9 mouse cellular contexts compared by ENCODE assay signal in the genomic region with DNA sequence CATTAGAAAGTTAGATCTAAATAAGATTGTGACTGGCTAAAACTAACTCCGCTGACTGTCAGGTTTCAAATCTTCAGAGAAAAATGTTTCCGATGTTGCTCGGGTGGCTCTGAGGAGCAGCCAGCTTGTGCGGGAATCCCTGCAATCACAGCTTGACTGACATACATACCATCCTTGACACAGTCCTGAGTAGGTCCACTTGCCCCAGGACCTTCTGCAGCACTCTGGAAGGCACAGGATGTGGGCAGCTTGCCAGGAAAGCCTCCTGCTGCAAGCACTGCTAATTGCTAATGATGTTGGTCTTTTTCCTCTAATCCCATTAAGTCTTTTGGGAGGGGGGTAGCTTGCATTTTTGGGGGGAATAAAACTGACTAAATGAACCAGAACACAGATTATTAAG. TPM values are rescaled to one million over a fixed set of nuclear protein-coding genes. Genes with fewer than 3 reads are reported as not detected.
DNase-seq lines count a peak whose midpoint lies in the region; ATAC-seq and TF ChIP-seq lines count a peak whose summit lies in the region.
"Had no signal": no experiment of that assay in that cellular context is flagged by ENCODE, and none has a peak within 500 bp of the region (broad histone marks: within the 10 kb centered on the region; RNA-seq: fewer than 3 reads in every experiment).

No protein-coding gene starts in this region.

- peaks cover 4% of the 10 kb centered on the region; the same call in 1 of the 2 replicates for H3K4me1 ChIP-seq in hindbrain, embryonic 13.5 days (replicated peaks)
- no peaks in the 10 kb centered on the region for H3K4me1 ChIP-seq in hindbrain, embryonic 11.5 days (replicated peaks; ENCODE audit: control insufficient read depth, insufficient read depth, low read length)
- peaks cover 10% of the 10 kb centered on the region for H3K4me1 ChIP-seq in heart, embryonic 12.5 days (replicated peaks)
- H3K4me1 ChIP-seq: embryonic facial prominence, embryonic 13.5 days had no signal

- no peak for DNase-seq in hindbrain, embryonic 11.5 days (ENCODE audit: low spot score)
- peak; percentile 43 for DNase-seq in urinary bladder, postnatal 14 days (ENCODE audit: low spot score)
- DNase-seq in urinary bladder, postnatal 10 days (ENCODE audit: low spot score): no peak
- peak; percentile 26 for DNase-seq in lung, postnatal 25 days (ENCODE audit: low spot score)
- DNase-seq in left cerebral cortex, adult 2 months (ENCODE audit: extremely low spot score in 1 of 2, low spot score in 2 of 2): no peak
- DNase-seq in yolk sac, embryonic 10.5 days (ENCODE audit: low spot score): no peak

- 88% methylated on average over 4 of the region's 4 CpGs for WGBS in hindbrain, embryonic 13.5 days
- WGBS in hindbrain, embryonic 11.5 days: 95% methylated on average over 4 of the region's 4 CpGs
- WGBS in heart, embryonic 12.5 days: 67% methylated on average over 4 of the region's 4 CpGs

- intact Hi-C loops in left cerebral cortex, adult 2 months (cut with DNase I): no loop called here

- H3K9ac ChIP-seq in hindbrain, embryonic 13.5 days: no peak overlapping the region
- no peak overlapping the region for H3K9ac ChIP-seq in hindbrain, embryonic 11.5 days (ENCODE audit: low read depth, low read length)
- H3K9ac ChIP-seq in heart, embryonic 12.5 days: no peak overlapping the region
- H3K9ac ChIP-seq: embryonic facial prominence, embryonic 13.5 days had no signal

- ATAC-seq in hindbrain, embryonic 13.5 days (ENCODE audit: low FRiP score): peak; percentile 66; the same call in 1 of the 2 replicates
- no peak for ATAC-seq in hindbrain, embryonic 11.5 days (ENCODE audit: low FRiP score)
- ATAC-seq in heart, embryonic 12.5 days (ENCODE audit: insufficient number of reproducible peaks, low FRiP score): no peak

- H3K27me3 ChIP-seq in hindbrain, embryonic 13.5 days: no peaks in the 10 kb centered on the region
- no peaks in the 10 kb centered on the region for H3K27me3 ChIP-seq in hindbrain, embryonic 11.5 days (ENCODE audit: control insufficient read depth, insufficient read depth, low read length)
- no peaks in the 10 kb centered on the region for H3K27me3 ChIP-seq in heart, embryonic 12.5 days (replicated peaks)
- H3K27me3 ChIP-seq: embryonic facial prominence, embryonic 13.5 days had no signal

- H3K4me2 ChIP-seq in hindbrain, embryonic 13.5 days: no peak overlapping the region
- no peak overlapping the region for H3K4me2 ChIP-seq in hindbrain, embryonic 11.5 days (replicated peaks; ENCODE audit: low read depth, low read length)
- H3K4me2 ChIP-seq in heart, embryonic 12.5 days: no peak overlapping the region
- H3K4me2 ChIP-seq: embryonic facial prominence, embryonic 13.5 days had no signal

- peak overlapping the region; percentile 52; the same call in 1 of the 2 replicates for H3K27ac ChIP-seq in hindbrain, embryonic 13.5 days
- H3K27ac ChIP-seq in hindbrain, embryonic 11.5 days (ENCODE audit: low read depth, low read length): no peak overlapping the region
- H3K27ac ChIP-seq in heart, embryonic 12.5 days (ENCODE audit: poor library complexity, severe bottlenecking): peak overlapping the region; percentile 60
- H3K27ac ChIP-seq in left cerebral cortex, adult 2 months: no peak overlapping the region
- H3K27ac ChIP-seq: embryonic facial prominence, embryonic 13.5 days had no signal

- no peak overlapping the region for H3K4me3 ChIP-seq in hindbrain, embryonic 13.5 days
- H3K4me3 ChIP-seq in hindbrain, embryonic 11.5 days (ENCODE audit: low read depth, low read length): no peak overlapping the region
- no peak overlapping the region for H3K4me3 ChIP-seq in heart, embryonic 12.5 days
- H3K4me3 ChIP-seq in left cerebral cortex, adult 2 months: no peak overlapping the region
- H3K4me3 ChIP-seq: embryonic facial prominence, embryonic 13.5 days had no signal

- TF ChIP-seq CTCF in left cerebral cortex, adult 2 months (IDR thresholded peaks at IDR 0.05): no peak

- peaks cover 81% of the 10 kb centered on the region for H3K36me3 ChIP-seq in hindbrain, embryonic 13.5 days
- H3K36me3 ChIP-seq in hindbrain, embryonic 11.5 days (ENCODE audit: control insufficient read depth, insufficient read depth, low read length): peaks cover 2% of the 10 kb centered on the region; the same call in 1 of the 2 replicates
- peaks cover 60% of the 10 kb centered on the region for H3K36me3 ChIP-seq in heart, embryonic 12.5 days

- H3K9me3 ChIP-seq in hindbrain, embryonic 13.5 days: no peaks in the 10 kb centered on the region
- H3K9me3 ChIP-seq in hindbrain, embryonic 11.5 days (ENCODE audit: control insufficient read depth, low read length): no peaks in the 10 kb centered on the region
- no peaks in the 10 kb centered on the region for H3K9me3 ChIP-seq in heart, embryonic 12.5 days (replicated peaks)
- H3K9me3 ChIP-seq: embryonic facial prominence, embryonic 13.5 days had no signal

RNA-seq across cellular contexts. Expression of a gene that starts 44.0 kb away (rescaled TPM):
- 17.8 and 18.3 TPM in 2 replicates for polyA plus RNA-seq in hindbrain, embryonic 13.5 days (2015; fragmentation: Nextera tagmentation; extraction: Ambion mirVana)
- polyA plus RNA-seq in hindbrain, embryonic 11.5 days (2014; fragmentation: Nextera tagmentation; extraction: Ambion mirVana): 19.2 and 24.5 TPM in 2 replicates
- 45.3 and 46.9 TPM in 2 replicates for polyA plus RNA-seq in heart, embryonic 12.5 days (2016; fragmentation: Nextera tagmentation; extraction: Ambion mirVana)
- 10 to 100 TPM; 31.1 to 32.1 TPM for total RNA-seq in left cerebral cortex, adult 2 months (2021)

RNA-seq across cellular contexts. Expression of a gene that starts 46.8 kb away (rescaled TPM):
- 41.0 and 46.6 TPM in 2 replicates for polyA plus RNA-seq in hindbrain, embryonic 13.5 days (2015; fragmentation: Nextera tagmentation; extraction: Ambion mirVana)
- 28.8 and 29.0 TPM in 2 replicates for polyA plus RNA-seq in hindbrain, embryonic 11.5 days (2014; fragmentation: Nextera tagmentation; extraction: Ambion mirVana)
- polyA plus RNA-seq in heart, embryonic 12.5 days (2016; fragmentation: Nextera tagmentation; extraction: Ambion mirVana): 28.6 and 29.0 TPM in 2 replicates
- 10 to 100 TPM; 69.6 to 71.2 TPM for total RNA-seq in left cerebral cortex, adult 2 months (2021)

Comparison
In these comparisons a context has a peak if more than half of its experiments do, and no peak if none do; other contexts are left out.
1. H3K27ac ChIP-seq: peak in hindbrain, embryonic 13.5 days (single experiment) and heart, embryonic 12.5 days (single experiment); none in hindbrain, embryonic 11.5 days (single experiment) and left cerebral cortex, adult 2 months (single experiment).
2. DNase-seq: peak in urinary bladder, postnatal 14 days (single experiment) and lung, postnatal 25 days (single experiment); none in hindbrain, embryonic 11.5 days (single experiment), urinary bladder, postnatal 10 days (single experiment), left cerebral cortex, adult 2 months (0 of 2) and yolk sac, embryonic 10.5 days (single experiment).